Mouse (Mus musculus) gastrocnemius, postnatal 36 days (tissue): Measurements from ENCODE around the gene Eps8l3. TPM values are rescaled to one million over a fixed set of nuclear protein-coding genes. Genes with fewer than 3 reads are reported as not detected.
"Not testable (repeated sequence)": the region's sequence is repeated elsewhere in the genome, so short reads cannot be mapped to it uniquely, and the experiment has no call there.

ENCODE experiments used
- DNase-seq, 2 experiments: peaks; one replicate each; pipeline ENCODE4 v3.0.0; 2022
- intact Hi-C: fragments of 180-260 bp; cut with DNase I; formaldehyde crosslinking; loops from one replicate; pipeline ENCODE4 v1.15.1; 2025
- total RNA-seq, 2 experiments: library from RNA; stranded (reverse); gene quantifications; 2 replicates each; pipeline ENCODE4 v1.2.3; 2021

Gene Eps8l3
- total RNA-seq, 2 experiments from 2014 or later = not detected

- no peak for DNase-seq
- intact Hi-C loops = no loop called here
These were observed 10.9 kb downstream of the Eps8l3 start for GRCm38 (mm10) chr3:107887674-107888495.

GRCm38 (mm10) chr3:107889236-107889635 is 12.2 kb downstream of the Eps8l3 start:
- DNase-seq, intact Hi-C loops: not testable (repeated sequence)

- no peak for DNase-seq
These were observed 18.2 kb downstream of the Eps8l3 start for GRCm38 (mm10) chr3:107895194-107895719.

GRCm38 (mm10) chr3:107895720-107896569 is 18.9 kb downstream of the Eps8l3 start, which contains the start of gene Gstm5:
Gene Gstm5, plus strand, starts transcription at chr3:107895821.
- DNase-seq = peak; percentile 72 to 77
- intact Hi-C loops = no loop called here

More at GRCm38 (mm10) chr3:107895194-107895719, 18.2 kb downstream of the Eps8l3 start:
- intact Hi-C loops = no loop called here

GRCm38 (mm10) chr3:107898691-107899090 is 21.7 kb downstream of the Eps8l3 start:
- DNase-seq = no peak
- intact Hi-C loops = no loop called here

- DNase-seq = no peak
- intact Hi-C loops = no loop called here
These were observed 24.1 kb downstream of the Eps8l3 start for GRCm38 (mm10) chr3:107900955-107901673.

- DNase-seq = no peak
- intact Hi-C loops = no loop called here
These were observed 28.9 kb downstream of the Eps8l3 start for GRCm38 (mm10) chr3:107905942-107906341.

GRCm38 (mm10) chr3:107916674-107917073 is 39.6 kb downstream of the Eps8l3 start:
- intact Hi-C loops = no loop called here
- no peak for DNase-seq

- DNase-seq = no peak
- intact Hi-C loops = no loop called here
These were observed 40.1 kb downstream of the Eps8l3 start for GRCm38 (mm10) chr3:107917097-107917496.

- intact Hi-C loops = loop anchor here (2.0 kb wide), 1 partner anchor 51 kb away; no protein-coding TSS in a partner anchor
- DNase-seq = peak in 1 of 2 experiments; percentile 27
These were observed 40.9 kb downstream of the Eps8l3 start for GRCm38 (mm10) chr3:107917783-107918408.

- intact Hi-C loops = no loop called here
- no peak for DNase-seq
These were observed 43.3 kb downstream of the Eps8l3 start for GRCm38 (mm10) chr3:107920348-107920747.

- intact Hi-C loops = no loop called here
- no peak for DNase-seq
These were observed 48.3 kb downstream of the Eps8l3 start for GRCm38 (mm10) chr3:107925335-107925734.

GRCm38 (mm10) chr3:107927841-107928240 is 50.8 kb downstream of the Eps8l3 start:
- intact Hi-C loops = no loop called here
- DNase-seq = no peak

GRCm38 (mm10) chr3:107928691-107929090 is 51.7 kb downstream of the Eps8l3 start:
- intact Hi-C loops = no loop called here
- DNase-seq = no peak

GRCm38 (mm10) chr3:107929243-107929642 is 52.2 kb downstream of the Eps8l3 start:
- intact Hi-C loops = no loop called here

GRCm38 (mm10) chr3:107929731-107930130 is 52.7 kb downstream of the Eps8l3 start:
- DNase-seq = no peak
- intact Hi-C loops = loop anchor here (10.0 kb wide), 1 partner anchor 215 kb away; the partner anchor contains the start of gene Gnai3

More at GRCm38 (mm10) chr3:107929243-107929642, 52.2 kb downstream of the Eps8l3 start:
- DNase-seq = no peak

GRCm38 (mm10) chr3:107931134-107931533 is 54.1 kb downstream of the Eps8l3 start:
- intact Hi-C loops = loop anchor here (10.0 kb wide), 1 partner anchor 214 kb away; the partner anchor contains the start of gene Gnai3
- DNase-seq = no peak

GRCm38 (mm10) chr3:107931670-107932069 is 54.6 kb downstream of the Eps8l3 start, which contains the start of gene Gstm7:
Gene Gstm7, minus strand, starts transcription at chr3:107931817.
- intact Hi-C loops = loop anchor here (10.0 kb wide), 1 partner anchor 213 kb away; the partner anchor contains the start of gene Gnai3
- peak; percentile 92 to 95 for DNase-seq

GRCm38 (mm10) chr3:107932128-107932527 is 55.1 kb downstream of the Eps8l3 start:
- DNase-seq = no peak
- intact Hi-C loops = loop anchor here (10.0 kb wide), 1 partner anchor 213 kb away; the partner anchor contains the start of gene Gnai3
